Mouse (Mus musculus) cortical plate, adult 2 months (tissue): ENCODE measurements at regions not wholly inside any gene's neighbourhood (a gene's known extent, or its start where the extent isn't known, plus 50 kb on each side); places are given as distances from the start of the nearest gene placed in this dataset.

Experiments
- CTCF ChIP-seq: fragments of 200-500 bp; IDR thresholded peaks from 2 replicates; pipeline ENCODE4 v1.5.1; 2011; ENCODE audit warnings: mild to moderate bottlenecking, control low read depth, low read length; ENCODE audit not compliant: insufficient read depth; ENCODE audit errors: extremely low read depth
- POLR2A ChIP-seq: fragments of 200-500 bp; IDR thresholded peaks from 2 replicates; pipeline ENCODE4 v1.6.1; 2011; ENCODE audit warnings: mild to moderate bottlenecking, low read length, control low read depth; ENCODE audit not compliant: insufficient read depth; ENCODE audit errors: extremely low read depth

- no peak for TF ChIP-seq CTCF
- TF ChIP-seq POLR2A: no peak
These were observed 251.8 kb upstream of the Arid1b start for GRCm38 (mm10) chr17:4742314-4742713.
